Mouse (Mus musculus): Measurements from ENCODE around the gene Bche. TPM values are rescaled to one million over a fixed set of nuclear protein-coding genes. Genes with fewer than 3 reads are reported as not detected.

The Bche gene
- not detected for total RNA-seq (2023)

DNA sequence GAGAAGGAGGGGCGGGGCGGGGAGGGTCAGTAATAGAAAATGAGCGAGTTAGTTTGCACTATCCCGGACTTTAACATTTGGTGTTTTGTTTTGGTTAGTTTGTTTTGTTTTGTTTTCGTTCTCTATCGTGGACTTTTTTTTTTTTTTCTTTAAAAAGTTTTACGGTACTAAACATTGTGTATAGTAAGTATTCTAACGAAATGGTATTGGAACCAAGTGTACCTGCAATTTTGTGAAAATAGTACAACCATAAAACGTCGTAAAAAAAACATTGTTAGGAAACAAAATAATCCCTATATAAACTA is at the start of gene Bche:
TSS of gene Bche (minus strand) at position 6 of the 305 bp plus-strand sequence.

